Mouse (Mus musculus) heart, postnatal 0 days (tissue): ENCODE measurements around the gene 9430097D07Rik. TPM values are rescaled to one million over a fixed set of nuclear protein-coding genes. Genes with fewer than 3 reads are reported as not detected.

Experiments used
- ATAC-seq: fragments of 200-750 bp; cut with Nextera tagmentation; 2 replicates; pipeline ENCODE4 v1.8.0; 2017; ENCODE audit warnings: low read depth, moderate number of reproducible peaks, moderate library complexity; ENCODE audit not compliant: insufficient read depth
- DNase-seq: peaks from one replicate; pipeline ENCODE4 v3.0.0-alpha.2; 2016; ENCODE audit warnings: low spot score
- H3K27ac ChIP-seq: fragments of 300-500 bp; sonication (generic); 2 replicates; pipeline ENCODE4 v1.5.1; 2014; ENCODE audit warnings: low read depth, mild to moderate bottlenecking
- H3K27me3 ChIP-seq: fragments of 300-500 bp; sonication (generic); 2 replicates; pipeline ENCODE4 v1.6.1; 2014; ENCODE audit warnings: low read length, mixed read lengths; ENCODE audit not compliant: control insufficient read depth, insufficient read depth
- H3K36me3 ChIP-seq: fragments of 300-500 bp; sonication (generic); replicated peaks from 2 replicates; pipeline ENCODE4 v1.6.1; 2014; ENCODE audit warnings: low read length, mixed read lengths; ENCODE audit not compliant: control insufficient read depth, insufficient read depth
- H3K4me1 ChIP-seq: fragments of 300-500 bp; sonication (generic); 2 replicates; pipeline ENCODE4 v1.6.1; 2014; ENCODE audit warnings: antibody characterized with exemption; ENCODE audit not compliant: control insufficient read depth, insufficient read depth
- H3K4me2 ChIP-seq: fragments of 300-500 bp; sonication (generic); 2 replicates; pipeline ENCODE4 v1.6.1; 2014; ENCODE audit warnings: low read depth, mild to moderate bottlenecking, low read length, moderate library complexity
- H3K4me3 ChIP-seq: fragments of 300-500 bp; sonication (generic); 2 replicates; pipeline ENCODE4 v1.5.1; 2014; ENCODE audit warnings: low read depth, low read length
- H3K9ac ChIP-seq: fragments of 300-500 bp; sonication (generic); replicated peaks from 2 replicates; pipeline ENCODE4 v1.6.1; 2014; ENCODE audit warnings: low read depth, low read length, mixed read lengths
- H3K9me3 ChIP-seq: fragments of 300-500 bp; sonication (generic); replicated peaks from 2 replicates; pipeline ENCODE4 v1.6.1; 2016; ENCODE audit warnings: low read length; ENCODE audit not compliant: control insufficient read depth
- CTCF ChIP-seq: IDR thresholded peaks from 2 replicates; pipeline ENCODE4 v1.5.1; 2016; ENCODE audit warnings: antibody characterized with exemption, control low read depth, low read depth
- EP300 ChIP-seq: IDR thresholded peaks from 2 replicates; pipeline ENCODE4 v1.6.1; 2016; ENCODE audit warnings: antibody characterized with exemption, low read depth
- WGBS: fragments of 180-500 bp; shearing (Covaris S2); extraction: QIAGEN DNeasy Blood & Tissue Kit; methylation state at CpG from one replicate; pipeline ENCODE4 v1.1.7; 2014; 5-methylcytosine and 5-hydroxymethylcytosine counted together
- polyA plus RNA-seq: library from polyadenylated mRNA; unstranded; fragments of >200 nt; fragmentation: Nextera tagmentation; extraction: Ambion mirVana; gene quantifications from 2 replicates; pipeline ENCODE4 v1.2.1, GENCODE M21; 2015
- total RNA-seq: library from RNA; depleted of rRNA; stranded (reverse); fragments of >200 nt; gene quantifications from 2 replicates; pipeline ENCODE4 v1.2.3, GENCODE M21; 2014; ENCODE audit warnings: low replicate concordance

9430097D07Rik gene
- total and polyA plus RNA-seq, 2 experiments from 2014 or later = not detected

GRCm38 (mm10) chr2:32546951-32547350, 28.5 kb downstream of the 9430097D07Rik start:
- H3K4me1 ChIP-seq = peaks cover 45% of the 10 kb centered on the region

DNA sequence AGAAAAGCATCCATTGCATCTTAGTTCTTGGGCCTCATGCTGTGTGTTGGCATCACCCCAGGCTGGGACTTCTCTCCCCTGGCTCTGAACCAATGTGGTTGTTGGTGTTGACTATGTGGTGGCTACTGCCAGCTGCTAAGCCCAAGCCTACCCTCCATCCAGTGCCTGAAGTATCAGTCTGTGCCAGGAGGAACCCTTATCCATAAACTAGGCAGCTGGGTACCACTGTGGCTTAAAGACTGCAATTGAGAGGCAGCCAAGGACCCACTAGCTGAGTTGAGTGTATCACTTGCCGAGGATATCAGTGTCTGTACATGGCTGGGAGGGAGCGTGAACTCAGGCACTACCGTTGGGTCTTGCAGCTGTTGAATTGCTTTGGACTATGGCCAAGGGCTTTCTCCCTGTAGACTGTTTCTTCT, 32.4 kb downstream of the 9430097D07Rik start:
- H3K27me3 ChIP-seq = no peaks in the 10 kb centered on the region
- peaks cover 42% of the 10 kb centered on the region for H3K4me1 ChIP-seq

More at GRCm38 (mm10) chr2:32546951-32547350, 28.5 kb downstream of the 9430097D07Rik start:
- TF ChIP-seq CTCF (no peak), EP300 (no peak)
- ATAC-seq (no peak), DNase-seq (no peak)
- H3K4me3 ChIP-seq = no peak overlapping the region
- H3K9ac ChIP-seq = no peak overlapping the region
- no peak overlapping the region for H3K4me2 ChIP-seq
- WGBS = 96% methylated on average over 1 of the region's 1 CpGs
- H3K27ac ChIP-seq = no peak overlapping the region
- H3K27me3 ChIP-seq = no peaks in the 10 kb centered on the region
- H3K9me3 ChIP-seq = no peaks in the 10 kb centered on the region
- H3K36me3 ChIP-seq = no peaks in the 10 kb centered on the region

GRCm38 (mm10) chr2:32541986-32542573, 33.4 kb downstream of the 9430097D07Rik start:
- no peak overlapping the region for H3K4me2 ChIP-seq
- H3K27me3 ChIP-seq = no peaks in the 10 kb centered on the region
- TF ChIP-seq CTCF (no peak), EP300 (no peak)
- peaks cover 42% of the 10 kb centered on the region for H3K4me1 ChIP-seq
- H3K9me3 ChIP-seq = no peaks in the 10 kb centered on the region
- no peaks in the 10 kb centered on the region for H3K36me3 ChIP-seq
- DNase-seq (no peak), ATAC-seq (no peak)
- no peak overlapping the region for H3K4me3 ChIP-seq
- no peak overlapping the region for H3K27ac ChIP-seq
- WGBS = 82% methylated on average over 4 of the region's 4 CpGs
- no peak overlapping the region for H3K9ac ChIP-seq

More for the DNA sequence above, 32.4 kb downstream of the 9430097D07Rik start:
- DNase-seq (no peak), ATAC-seq (no peak)
- Histone ChIP-seq H3K9me3 (no peaks in the 10 kb centered on the region), H3K27ac (no peak overlapping the region), H3K4me3 (no peak overlapping the region), H3K4me2 (no peak overlapping the region), H3K36me3 (no peaks in the 10 kb centered on the region), H3K9ac (no peak overlapping the region)
- TF ChIP-seq CTCF (no peak), EP300 (no peak)
- WGBS = 12% methylated on average over 3 of the region's 3 CpGs

GRCm38 (mm10) chr2:32541333-32541908, 34.1 kb downstream of the 9430097D07Rik start:
- H3K27ac ChIP-seq = no peak overlapping the region
- no peak for TF ChIP-seq CTCF
- TF ChIP-seq EP300 = no peak
- no peak overlapping the region for H3K4me2 ChIP-seq
- no peaks in the 10 kb centered on the region for H3K27me3 ChIP-seq
- no peak for ATAC-seq
- no peaks in the 10 kb centered on the region for H3K9me3 ChIP-seq
- WGBS = 92% methylated on average over 2 of the region's 2 CpGs
- H3K36me3 ChIP-seq = no peaks in the 10 kb centered on the region
- peaks cover 40% of the 10 kb centered on the region for H3K4me1 ChIP-seq
- no peak overlapping the region for H3K9ac ChIP-seq
- no peak overlapping the region for H3K4me3 ChIP-seq
- no peak for DNase-seq

DNA sequence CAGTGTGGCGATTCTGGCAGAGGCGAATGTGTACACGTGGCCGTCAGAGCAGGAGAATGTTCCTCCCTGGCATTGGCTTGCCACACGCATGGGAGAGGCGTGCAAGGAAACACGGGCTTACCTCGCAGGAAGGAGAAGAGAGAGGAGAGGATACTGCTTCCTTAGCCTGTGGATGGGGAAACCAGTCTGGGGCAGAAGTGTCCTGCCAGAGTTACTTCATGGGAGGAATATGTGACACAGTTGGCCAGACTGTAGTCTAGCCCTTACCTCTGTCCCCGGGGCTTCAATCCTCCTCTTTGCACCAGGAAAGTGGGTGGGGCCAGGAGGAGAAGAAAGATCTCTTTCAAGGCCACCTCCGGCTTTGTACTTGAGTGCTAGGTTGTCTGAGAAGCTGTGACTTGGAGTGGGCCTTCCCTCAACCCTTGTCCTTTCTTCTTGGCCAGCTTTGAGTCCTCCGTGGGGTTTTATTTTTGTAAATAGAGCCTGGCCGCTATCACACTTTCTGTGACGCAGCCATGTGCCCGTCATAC, 36.0 kb downstream of the 9430097D07Rik start:
- Histone ChIP-seq H3K4me2 (no peak overlapping the region), H3K4me1 (peaks cover 41% of the 10 kb centered on the region), H3K27me3 (no peaks in the 10 kb centered on the region), H3K27ac (no peak overlapping the region), H3K4me3 (no peak overlapping the region), H3K9me3 (no peaks in the 10 kb centered on the region), H3K9ac (no peak overlapping the region), H3K36me3 (no peaks in the 10 kb centered on the region)
- TF ChIP-seq CTCF (no peak), EP300 (no peak)
- ATAC-seq = no peak
- no peak for DNase-seq
- 70% methylated on average over 14 of the region's 14 CpGs for WGBS
